Mouse (Mus musculus): Measurements from ENCODE around the gene Cd79a. TPM values are rescaled to one million over a fixed set of nuclear protein-coding genes. Genes with fewer than 3 reads are reported as not detected.

The Cd79a gene
- polyA plus RNA-seq, 2 experiments: 0.37 to 0.84 TPM

GRCm38 (mm10) chr7:24901114-24901513, 3.9 kb downstream of the Cd79a start:
- no peak for TF ChIP-seq POLR2A (IDR thresholded peaks at IDR 0.05; ENCODE audit: borderline replicate concordance, extremely low read depth, insufficient read depth, insufficient read length)
- DNase-seq (ENCODE audit: low spot score) (no peak), ATAC-seq (ENCODE audit: low FRiP score, low read depth) (no peak)
- no peak overlapping the region for H3K9ac ChIP-seq (ENCODE audit: low read depth, low read length, severe bottlenecking)
- H3K36me3 ChIP-seq (ENCODE audit: control insufficient read depth, insufficient read depth, low read length): no peaks in the 10 kb centered on the region; the same call in 1 of the 2 replicates
- peaks cover 17% of the 10 kb centered on the region for H3K4me1 ChIP-seq (ENCODE audit: control insufficient read depth, insufficient read depth, low read length)
- H3K4me3 ChIP-seq (replicated peaks; ENCODE audit: low read length): no peak overlapping the region
- no peaks in the 10 kb centered on the region for H3K27me3 ChIP-seq (ENCODE audit: control insufficient read depth, insufficient read depth, low read length)
- no peak overlapping the region for H3K27ac ChIP-seq (replicated peaks; ENCODE audit: low read depth, low read length)
- WGBS: 70% methylated on average over 6 of the region's 6 CpGs
- H3K4me2 ChIP-seq (replicated peaks; ENCODE audit: low read depth, low read length, severe bottlenecking): no peak overlapping the region
- no peaks in the 10 kb centered on the region for H3K9me3 ChIP-seq (ENCODE audit: control insufficient read depth, low read length)

GRCm38 (mm10) chr7:24901842-24902241, 4.7 kb downstream of the Cd79a start:
- no peak for DNase-seq (ENCODE audit: low spot score)
- peak overlapping the region; percentile 53; the same call in 1 of the 2 replicates for H3K27ac ChIP-seq (replicated peaks; ENCODE audit: low read depth, low read length)
- no peaks in the 10 kb centered on the region for H3K9me3 ChIP-seq (ENCODE audit: control insufficient read depth, low read length)
- H3K4me2 ChIP-seq (replicated peaks; ENCODE audit: low read depth, low read length, severe bottlenecking): peak overlapping the region; percentile 67; the same call in 1 of the 2 replicates
- H3K36me3 ChIP-seq (ENCODE audit: control insufficient read depth, insufficient read depth, low read length): no peaks in the 10 kb centered on the region; the same call in 1 of the 2 replicates
- H3K27me3 ChIP-seq (ENCODE audit: control insufficient read depth, insufficient read depth, low read length): no peaks in the 10 kb centered on the region
- WGBS: 63% methylated on average over 1 of the region's 1 CpGs
- no peak for ATAC-seq (ENCODE audit: low FRiP score, low read depth)
- H3K4me1 ChIP-seq (ENCODE audit: control insufficient read depth, insufficient read depth, low read length): peaks cover 23% of the 10 kb centered on the region
- TF ChIP-seq POLR2A (IDR thresholded peaks at IDR 0.05; ENCODE audit: borderline replicate concordance, extremely low read depth, insufficient read depth, insufficient read length): no peak
- H3K4me3 ChIP-seq (replicated peaks; ENCODE audit: low read length): peak overlapping the region; percentile 85; the same call in 1 of the 2 replicates
- H3K9ac ChIP-seq (ENCODE audit: low read depth, low read length, severe bottlenecking): peak overlapping the region; percentile 83; the same call in 1 of the 2 replicates

- Histone ChIP-seq H3K9ac (ENCODE audit: low read depth, low read length, severe bottlenecking) (peak overlapping the region; percentile 83), H3K4me3 (replicated peaks; ENCODE audit: low read length) (peak overlapping the region; percentile 85), H3K9me3 (ENCODE audit: control insufficient read depth, low read length) (no peaks in the 10 kb centered on the region), H3K4me2 (replicated peaks; ENCODE audit: low read depth, low read length, severe bottlenecking) (peak overlapping the region; percentile 67), H3K27ac (replicated peaks; ENCODE audit: low read depth, low read length) (peak overlapping the region; percentile 53), H3K4me1 (ENCODE audit: control insufficient read depth, insufficient read depth, low read length) (peaks cover 27% of the 10 kb centered on the region), H3K36me3 (ENCODE audit: control insufficient read depth, insufficient read depth, low read length) (no peaks in the 10 kb centered on the region; the same call in 1 of the 2 replicates), H3K27me3 (ENCODE audit: control insufficient read depth, insufficient read depth, low read length) (no peaks in the 10 kb centered on the region)
- no peak for TF ChIP-seq POLR2A (IDR thresholded peaks at IDR 0.05; ENCODE audit: borderline replicate concordance, extremely low read depth, insufficient read depth, insufficient read length)
- 62% methylated on average over 2 of the region's 2 CpGs for WGBS
- no peak for ATAC-seq (ENCODE audit: low FRiP score, low read depth)
- DNase-seq (ENCODE audit: low spot score): no peak
These were observed 5.1 kb downstream of the Cd79a start for GRCm38 (mm10) chr7:24902264-24902629.

GRCm38 (mm10) chr7:24902630-24903443, 5.7 kb downstream of the Cd79a start, which contains the start of gene Arhgef1:
Arhgef1 (plus strand) TSS chr7:24902912.
- DNase-seq (ENCODE audit: low spot score): peak; percentile 52
- 7% methylated on average over 41 of the region's 68 CpGs for WGBS

GRCm38 (mm10) chr7:24903444-24903825, 6.3 kb downstream of the Cd79a start:
- Histone ChIP-seq H3K27me3 (ENCODE audit: control insufficient read depth, insufficient read depth, low read length) (no peaks in the 10 kb centered on the region), H3K4me2 (replicated peaks; ENCODE audit: low read depth, low read length, severe bottlenecking) (peak overlapping the region; percentile 67), H3K36me3 (ENCODE audit: control insufficient read depth, insufficient read depth, low read length) (peaks cover 9% of the 10 kb centered on the region; the same call in 1 of the 2 replicates), H3K4me1 (ENCODE audit: control insufficient read depth, insufficient read depth, low read length) (peaks cover 32% of the 10 kb centered on the region), H3K9ac (ENCODE audit: low read depth, low read length, severe bottlenecking) (peak overlapping the region; percentile 83), H3K4me3 (replicated peaks; ENCODE audit: low read length) (peak overlapping the region; percentile 85), H3K27ac (replicated peaks; ENCODE audit: low read depth, low read length) (peak overlapping the region; percentile 53; the same call in 1 of the 2 replicates), H3K9me3 (ENCODE audit: control insufficient read depth, low read length) (no peaks in the 10 kb centered on the region)
- 33% methylated on average over 10 of the region's 10 CpGs for WGBS
- ATAC-seq (ENCODE audit: low FRiP score, low read depth) (no peak), DNase-seq (ENCODE audit: low spot score) (no peak)
- TF ChIP-seq POLR2A (IDR thresholded peaks at IDR 0.05; ENCODE audit: borderline replicate concordance, extremely low read depth, insufficient read depth, insufficient read length): no peak

More at GRCm38 (mm10) chr7:24902630-24903443, 5.7 kb downstream of the Cd79a start, which contains the start of gene Arhgef1:
- H3K36me3 ChIP-seq (ENCODE audit: control insufficient read depth, insufficient read depth, low read length): peaks cover 4% of the 10 kb centered on the region; the same call in 1 of the 2 replicates
- H3K27me3 ChIP-seq (ENCODE audit: control insufficient read depth, insufficient read depth, low read length): no peaks in the 10 kb centered on the region
- ATAC-seq (ENCODE audit: low FRiP score, low read depth): 0 out of 2 replicates have a peak, but pooled peaks have one; percentile 14
- H3K27ac ChIP-seq (replicated peaks; ENCODE audit: low read depth, low read length): peak within 1 kb of the TSS; percentile 53
- H3K4me2 ChIP-seq (replicated peaks; ENCODE audit: low read depth, low read length, severe bottlenecking): peak within 1 kb of the TSS; percentile 67
- 0 out of 2 replicates have a peak, but pooled peaks have one; percentile 12 for TF ChIP-seq POLR2A (IDR thresholded peaks at IDR 0.05; ENCODE audit: borderline replicate concordance, extremely low read depth, insufficient read depth, insufficient read length)
- H3K4me3 ChIP-seq (replicated peaks; ENCODE audit: low read length): peak within 1 kb of the TSS; percentile 85
- no peaks in the 10 kb centered on the region for H3K9me3 ChIP-seq (ENCODE audit: control insufficient read depth, low read length)
- H3K4me1 ChIP-seq (ENCODE audit: control insufficient read depth, insufficient read depth, low read length): peaks cover 32% of the 10 kb centered on the region
- peak within 1 kb of the TSS; percentile 83 for H3K9ac ChIP-seq (ENCODE audit: low read depth, low read length, severe bottlenecking)

All from limb, embryonic 14.5 days (tissue).